Mouse (Mus musculus): Measurements from ENCODE around the gene Trim38. TPM values are rescaled to one million over a fixed set of nuclear protein-coding genes. Genes with fewer than 3 reads are reported as not detected.
A peak's percentile ranks its signal among the peaks of the same experiment; 100 is the strongest.

The Trim38 gene
- total RNA-seq, 2 experiments from 2014 or later: not detected

- ATAC-seq (replicated peaks; ENCODE audit: low FRiP score, poor library complexity, severe bottlenecking): no peak
Observed at GRCm38 (mm10) chr13:23760240-23760971, 9.3 kb upstream of the Trim38 start.

GRCm38 (mm10) chr13:23760972-23761864, 8.5 kb upstream of the Trim38 start, which contains the start of gene Hist1h4a:
Gene Hist1h4a (minus strand): TSS chr13:23761230.
- ATAC-seq (replicated peaks; ENCODE audit: low FRiP score, poor library complexity, severe bottlenecking): peak; percentile 29

- peak; percentile 61 for ATAC-seq (replicated peaks; ENCODE audit: low FRiP score, poor library complexity, severe bottlenecking)
Observed at GRCm38 (mm10) chr13:23761871-23762821, 7.6 kb upstream of the Trim38 start, which contains the start of gene Hist1h3a. Gene Hist1h3a (minus strand): TSS chr13:23762386.

- ATAC-seq (replicated peaks; ENCODE audit: low FRiP score, poor library complexity, severe bottlenecking): no peak
Observed at GRCm38 (mm10) chr13:23763242-23763585, 6.5 kb upstream of the Trim38 start.

GRCm38 (mm10) chr13:23763586-23764323, 6.0 kb upstream of the Trim38 start, which contains the start of gene Hist1h1a:
Gene Hist1h1a (plus strand): TSS chr13:23763666.
- peak; percentile 65 for ATAC-seq (replicated peaks; ENCODE audit: low FRiP score, poor library complexity, severe bottlenecking)

- peak; percentile 27; the same call in 1 of the 2 replicates for ATAC-seq (replicated peaks; ENCODE audit: low FRiP score, poor library complexity, severe bottlenecking)
Observed at GRCm38 (mm10) chr13:23764324-23765171, 5.2 kb upstream of the Trim38 start.

- ATAC-seq (replicated peaks; ENCODE audit: low FRiP score, poor library complexity, severe bottlenecking): no peak
Observed at GRCm38 (mm10) chr13:23765172-23765513, 4.6 kb upstream of the Trim38 start.

GRCm38 (mm10) chr13:23766772-23767171, 2.9 kb upstream of the Trim38 start:
- no peak for ATAC-seq (replicated peaks; ENCODE audit: low FRiP score, poor library complexity, severe bottlenecking)

GRCm38 (mm10) chr13:23768834-23769397, 797 bp upstream of the Trim38 start:
- no peak for ATAC-seq (replicated peaks; ENCODE audit: low FRiP score, poor library complexity, severe bottlenecking)

GRCm38 (mm10) chr13:23772561-23773313, 3.0 kb downstream of the Trim38 start:
- peak; percentile 98 for ATAC-seq (replicated peaks; ENCODE audit: low FRiP score, poor library complexity, severe bottlenecking)

GRCm38 (mm10) chr13:23778339-23778738, 8.6 kb downstream of the Trim38 start:
- 0 out of 2 replicates have a peak, but pooled peaks have one; percentile 53 for ATAC-seq (replicated peaks; ENCODE audit: low FRiP score, poor library complexity, severe bottlenecking)

GRCm38 (mm10) chr13:23779025-23779424, 9.3 kb downstream of the Trim38 start:
- no peak for ATAC-seq (replicated peaks; ENCODE audit: low FRiP score, poor library complexity, severe bottlenecking)

GRCm38 (mm10) chr13:23792520-23792919, 22.8 kb downstream of the Trim38 start:
- peak; percentile 87 for ATAC-seq (replicated peaks; ENCODE audit: low FRiP score, poor library complexity, severe bottlenecking)

- no peak for ATAC-seq (replicated peaks; ENCODE audit: low FRiP score, poor library complexity, severe bottlenecking)
Observed at GRCm38 (mm10) chr13:23799405-23799804, 29.7 kb downstream of the Trim38 start.

GRCm38 (mm10) chr13:23804532-23804931, 34.8 kb downstream of the Trim38 start:
- ATAC-seq (replicated peaks; ENCODE audit: low FRiP score, poor library complexity, severe bottlenecking): no peak

- ATAC-seq (replicated peaks; ENCODE audit: low FRiP score, poor library complexity, severe bottlenecking): no peak
Observed at GRCm38 (mm10) chr13:23806422-23807052, 36.8 kb downstream of the Trim38 start, which contains the start of gene Slc17a2. Gene Slc17a2 (plus strand): TSS chr13:23806993.

All from erythroblast, adult 5-6 weeks (primary cell).